Mouse (Mus musculus) heart, embryonic 14.5 days (tissue): ENCODE data around the gene Eif3c. TPM values are rescaled to one million over a fixed set of nuclear protein-coding genes. Genes with fewer than 3 reads are reported as not detected.

Experiments
- microRNA-seq: library from miRNA; unstranded; fragments of <30 nt; microRNA quantifications from one replicate; pipeline ENCODE4, GENCODE M21; 2016
- polyA plus RNA-seq: library from polyadenylated mRNA; unstranded; fragments of >200 nt; fragmentation: Nextera tagmentation; extraction: Ambion mirVana; gene quantifications from 2 replicates; pipeline ENCODE4 v1.2.1, GENCODE M21; 2014

Eif3c gene
- polyA plus RNA-seq, 1 experiment from 2014 or later = 116 TPM

Small RNA genes within 50 kb of the gene (microRNA-seq; reads per million reads assigned to microRNA genes)
- gene Mir7059 = 1.4 reads per million

Other genes with a start within 250 kb of the Eif3c start
- gene Lat, start 196.8 kb downstream of the Eif3c start, polyA plus RNA-seq = 3.3 and 3.4 TPM in 2 replicates
- gene Spns1, start 189.0 kb downstream of the Eif3c start, polyA plus RNA-seq = 35.1 and 35.8 TPM in 2 replicates
- gene Nfatc2ip, start 169.7 kb downstream of the Eif3c start, polyA plus RNA-seq = 1.3 and 2.0 TPM in 2 replicates
- not detected in 2 replicates for gene Cd19, start 151.5 kb downstream of the Eif3c start, polyA plus RNA-seq
- 19.6 and 19.8 TPM in 2 replicates for gene Rabep2, start 137.7 kb downstream of the Eif3c start, polyA plus RNA-seq
- gene Atp2a1, start 103.3 kb downstream of the Eif3c start, polyA plus RNA-seq = 0.26 and 1.3 TPM in 2 replicates
- gene Sh2b1, start 91.0 kb downstream of the Eif3c start, polyA plus RNA-seq = 35.6 and 39.0 TPM in 2 replicates
- gene Tufm, start 79.0 kb downstream of the Eif3c start, polyA plus RNA-seq = 188 and 199 TPM in 2 replicates
- gene Atxn2l, start 63.0 kb downstream of the Eif3c start, polyA plus RNA-seq = 31.2 and 38.8 TPM in 2 replicates
- gene Apobr, start 18.5 kb upstream of the Eif3c start, polyA plus RNA-seq = 0.53 and 0.81 TPM in 2 replicates
- 14.2 and 21.8 TPM in 2 replicates for gene Cln3, start 19.4 kb upstream of the Eif3c start, polyA plus RNA-seq
- not detected in 2 replicates for gene Il27, start 28.5 kb upstream of the Eif3c start, polyA plus RNA-seq
- 7.4 and 10.9 TPM in 2 replicates for gene Nupr1, start 64.5 kb upstream of the Eif3c start, polyA plus RNA-seq
- 22.4 and 30.2 TPM in 2 replicates for gene Sgf29, start 82.9 kb upstream of the Eif3c start, polyA plus RNA-seq
- gene Sult1a1, start 110.0 kb upstream of the Eif3c start, polyA plus RNA-seq = 12.3 and 13.5 TPM in 2 replicates
- 91.7 and 102 TPM in 2 replicates for gene Bola2, start 129.0 kb upstream of the Eif3c start, polyA plus RNA-seq
- gene Slx1b, start 129.4 kb upstream of the Eif3c start, polyA plus RNA-seq = 4.6 and 5.5 TPM in 2 replicates
- gene Coro1a, start 141.4 kb upstream of the Eif3c start, polyA plus RNA-seq = 10.2 and 13.7 TPM in 2 replicates
- 51.7 and 57.3 TPM in 2 replicates for gene Mapk3, start 193.2 kb upstream of the Eif3c start, polyA plus RNA-seq
- gene Gdpd3, start 199.9 kb upstream of the Eif3c start, polyA plus RNA-seq = 0.67 and 2.7 TPM in 2 replicates
- 102 and 121 TPM in 2 replicates for gene Ypel3, start 210.5 kb upstream of the Eif3c start, polyA plus RNA-seq
- gene Tbx6, start 215.1 kb upstream of the Eif3c start, polyA plus RNA-seq = 0.26 TPM in 1 of 2 replicates, not detected in the other
- gene Ppp4c, start 226.1 kb upstream of the Eif3c start, polyA plus RNA-seq = 132 and 146 TPM in 2 replicates
- 0.81 and 1.2 TPM in 2 replicates for gene Fam57b, start 231.3 kb upstream of the Eif3c start, polyA plus RNA-seq